In genomic region chr9:77655181-77655934, GRCm38 (mm10) we compare ENCODE assay signal across 8 mouse cellular contexts. TPM values are rescaled to one million over a fixed set of nuclear protein-coding genes. Genes with fewer than 3 reads are reported as not detected.
DNase-seq lines count a peak whose midpoint lies in the region; ATAC-seq lines count a peak whose summit lies in the region.

No protein-coding gene starts in this region.

- WGBS in embryonic facial prominence, embryonic 11.5 days = under 1% methylated on average over 80 of the region's 85 CpGs
- 1% methylated on average over 85 of the region's 85 CpGs for WGBS in heart, embryonic 16.5 days
- 2% methylated on average over 85 of the region's 85 CpGs for WGBS in liver, embryonic 12.5 days (ENCODE audit: insufficient replicate concordance)
- WGBS in stomach, embryonic 15.5 days = under 1% methylated on average over 85 of the region's 85 CpGs

- H3K4me2 ChIP-seq in embryonic facial prominence, embryonic 11.5 days (ENCODE audit: low read depth, low read length) = peak overlapping the region; percentile 100
- peak overlapping the region; percentile 100 for H3K4me2 ChIP-seq in heart, embryonic 16.5 days (ENCODE audit: low read depth, low read length)
- H3K4me2 ChIP-seq in liver, embryonic 12.5 days = peak overlapping the region; percentile 95
- peak overlapping the region; percentile 100 for H3K4me2 ChIP-seq in stomach, embryonic 15.5 days

- no peaks in the 10 kb centered on the region for H3K9me3 ChIP-seq in embryonic facial prominence, embryonic 11.5 days (replicated peaks; ENCODE audit: control insufficient read depth, low read length)
- no peaks in the 10 kb centered on the region for H3K9me3 ChIP-seq in heart, embryonic 16.5 days (replicated peaks; ENCODE audit: control insufficient read depth, low read length)
- H3K9me3 ChIP-seq in liver, embryonic 12.5 days (replicated peaks) = no peaks in the 10 kb centered on the region
- H3K9me3 ChIP-seq in stomach, embryonic 15.5 days = no peaks in the 10 kb centered on the region

- H3K27ac ChIP-seq in embryonic facial prominence, embryonic 11.5 days (replicated peaks; ENCODE audit: low read depth, low read length) = no peak overlapping the region
- H3K27ac ChIP-seq in heart, embryonic 16.5 days (ENCODE audit: low read length) = no peak overlapping the region
- H3K27ac ChIP-seq in liver, embryonic 12.5 days = no peak overlapping the region
- H3K27ac ChIP-seq in stomach, embryonic 15.5 days = no peak overlapping the region

- peak overlapping the region; percentile 59 for H3K9ac ChIP-seq in embryonic facial prominence, embryonic 11.5 days (replicated peaks; ENCODE audit: low read length)
- H3K9ac ChIP-seq in heart, embryonic 16.5 days (ENCODE audit: low read length) = peak overlapping the region; percentile 73
- peak overlapping the region; percentile 64 for H3K9ac ChIP-seq in liver, embryonic 12.5 days
- 0 out of 2 replicates have a peak overlapping the region, but pooled peaks have one; percentile 5 for H3K9ac ChIP-seq in stomach, embryonic 15.5 days

- ATAC-seq in embryonic facial prominence, embryonic 11.5 days (replicated peaks; ENCODE audit: insufficient number of reproducible peaks, low FRiP score, low TSS enrichment, low read depth) = peak; percentile 92
- peak; percentile 71 for ATAC-seq in heart, embryonic 16.5 days (replicated peaks; ENCODE audit: extremely low read depth, insufficient read depth, low FRiP score)
- ATAC-seq in liver, embryonic 12.5 days = peak; percentile 51; the same call in 1 of the 2 replicates
- peak; percentile 70 for ATAC-seq in stomach, embryonic 15.5 days (ENCODE audit: insufficient read depth, low FRiP score, low read depth)

- peaks cover 5% of the 10 kb centered on the region for H3K27me3 ChIP-seq in embryonic facial prominence, embryonic 11.5 days (ENCODE audit: control insufficient read depth, insufficient read depth, low read length)
- H3K27me3 ChIP-seq in heart, embryonic 16.5 days (ENCODE audit: control insufficient read depth, insufficient read depth, low read length) = no peaks in the 10 kb centered on the region; the same call in 1 of the 2 replicates
- peaks cover 15% of the 10 kb centered on the region for H3K27me3 ChIP-seq in liver, embryonic 12.5 days (replicated peaks)
- peaks cover 4% of the 10 kb centered on the region; the same call in 1 of the 2 replicates for H3K27me3 ChIP-seq in stomach, embryonic 15.5 days (replicated peaks)

- no peaks in the 10 kb centered on the region for H3K36me3 ChIP-seq in embryonic facial prominence, embryonic 11.5 days (replicated peaks; ENCODE audit: control insufficient read depth, insufficient read depth, low read depth, low read length)
- H3K36me3 ChIP-seq in heart, embryonic 16.5 days (ENCODE audit: control insufficient read depth, insufficient read depth) = peaks cover 6% of the 10 kb centered on the region
- H3K36me3 ChIP-seq in liver, embryonic 12.5 days = no peaks in the 10 kb centered on the region
- no peaks in the 10 kb centered on the region for H3K36me3 ChIP-seq in stomach, embryonic 15.5 days

- H3K4me1 ChIP-seq in embryonic facial prominence, embryonic 11.5 days (ENCODE audit: control insufficient read depth, insufficient read depth, low read length) = no peaks in the 10 kb centered on the region; the same call in 1 of the 2 replicates
- H3K4me1 ChIP-seq in heart, embryonic 16.5 days (ENCODE audit: control insufficient read depth, insufficient read depth, low read length) = peaks cover 5% of the 10 kb centered on the region
- peaks cover 11% of the 10 kb centered on the region for H3K4me1 ChIP-seq in liver, embryonic 12.5 days
- H3K4me1 ChIP-seq in stomach, embryonic 15.5 days = peaks cover 9% of the 10 kb centered on the region; the same call in 1 of the 2 replicates

- peak; percentile 31 for DNase-seq in urinary bladder, adult 2 months (ENCODE audit: low spot score)
- DNase-seq in urinary bladder, postnatal 10 days (ENCODE audit: low spot score) = no peak
- DNase-seq in embryonic facial prominence, embryonic 11.5 days (ENCODE audit: low spot score) = peak; percentile 59
- peak; percentile 32 to 65 for DNase-seq in kidney, postnatal 25 days
- DNase-seq in naive thymus-derived CD4-positive, alpha-beta T cell, adult 2 months (ENCODE audit: low read depth) = peak; percentile 49

- peak overlapping the region; percentile 58 for H3K4me3 ChIP-seq in embryonic facial prominence, embryonic 11.5 days (ENCODE audit: low read depth, low read length)
- peak overlapping the region; percentile 63 for H3K4me3 ChIP-seq in heart, embryonic 16.5 days (ENCODE audit: low read length)
- peak overlapping the region; percentile 58 for H3K4me3 ChIP-seq in liver, embryonic 12.5 days
- peak overlapping the region; percentile 61 for H3K4me3 ChIP-seq in stomach, embryonic 15.5 days (replicated peaks)

RNA-seq across cellular contexts. Expression of gene Klhl31, which starts 19.1 kb away (rescaled TPM):
- polyA plus RNA-seq in urinary bladder, adult 2 months (2012; rRNA removed) = 0.03 TPM in 2 replicates
- 1.4 and 1.6 TPM in 2 replicates for polyA plus RNA-seq in embryonic facial prominence, embryonic 11.5 days (2014; fragmentation: Nextera tagmentation; extraction: Ambion mirVana)
- 54.2 and 59.9 TPM in 2 replicates for polyA plus RNA-seq in heart, embryonic 16.5 days (2015; fragmentation: Nextera tagmentation; extraction: Ambion mirVana)
- polyA plus RNA-seq in liver, embryonic 12.5 days (2016; fragmentation: Nextera tagmentation; extraction: Ambion mirVana) = 0.08 and 0.29 TPM in 2 replicates
- 0.28 and 0.62 TPM in 2 replicates for polyA plus RNA-seq in stomach, embryonic 15.5 days (2015; fragmentation: Nextera tagmentation; extraction: Ambion mirVana)

Comparison
In these comparisons a context has a peak if more than half of its experiments do, and no peak if none do; other contexts are left out.
1. H3K9ac ChIP-seq: peak in every context shown above with its lines; median percentile 73 in heart, embryonic 16.5 days; 64 in liver, embryonic 12.5 days; 59 in embryonic facial prominence, embryonic 11.5 days; 5 in stomach, embryonic 15.5 days.
2. RNA of gene Klhl31, which starts 19.1 kb away (polyA plus RNA-seq): 54.2 to 59.9 TPM in heart, embryonic 16.5 days; 1.4 to 1.6 TPM in embryonic facial prominence, embryonic 11.5 days, 0.28 to 0.62 TPM in stomach, embryonic 15.5 days, 0.08 to 0.29 TPM in liver, embryonic 12.5 days and 0.03 TPM in urinary bladder, adult 2 months; every median in the first group is over 10 times any median in the second.
3. Peak in every context shown above with its lines, with median percentiles within 50 percentile points of each other: ATAC-seq, H3K4me2 ChIP-seq and H3K4me3 ChIP-seq.